Mouse (Mus musculus): ENCODE data around the gene Cacnb1.

GRCm38 (mm10) chr11:98022253-98022554 is 630 bp downstream of the Cacnb1 start:
- TF ChIP-seq ZNF384 (IDR thresholded peaks at IDR 0.05; ENCODE audit: low read depth, low read length) (no peak), HCFC1 (IDR thresholded peaks at IDR 0.05; ENCODE audit: borderline replicate concordance, insufficient read depth, low read length) (no peak), ZC3H11A (IDR thresholded peaks at IDR 0.05; ENCODE audit: borderline replicate concordance, low read depth, low read length) (no peak), MAFK (IDR thresholded peaks at IDR 0.05; ENCODE audit: insufficient read depth, low read depth, low read length) (no peak), CHD2 (IDR thresholded peaks at IDR 0.05; ENCODE audit: low read depth, low read length) (no peak)

Measured in ES-E14 (cell line).